Mouse (Mus musculus) kidney, adult 8-10 months (tissue): ENCODE measurements at regions not wholly inside any gene's neighbourhood (a gene's known extent, or its start where the extent isn't known, plus 50 kb on each side); places are given as distances from the start of the nearest gene placed in this dataset.

ENCODE experiments used
- DNase-seq, 2 experiments: peaks; one replicate each; pipeline ENCODE4 v3.0.0; 2022

GRCm38 (mm10) chr11:117413133-117413532 is 71.0 kb upstream of the Gm11733 start:
- no peak for DNase-seq

GRCm38 (mm10) chr11:117413942-117414705 is 70.0 kb upstream of the Gm11733 start:
- no peak for DNase-seq

GRCm38 (mm10) chr11:117414871-117415323 is 69.3 kb upstream of the Gm11733 start:
- DNase-seq, result peak; percentile 45 to 47

- no peak for DNase-seq
Measured at GRCm38 (mm10) chr11:117415466-117415865, 68.7 kb upstream of the Gm11733 start.

- DNase-seq, result peak; percentile 35
Measured at GRCm38 (mm10) chr11:117415955-117416354, 68.2 kb upstream of the Gm11733 start.

- DNase-seq, result peak; percentile 28 to 38
Measured at GRCm38 (mm10) chr11:117416984-117417670, 67.0 kb upstream of the Gm11733 start.

GRCm38 (mm10) chr11:117417959-117418574 is 66.1 kb upstream of the Gm11733 start:
- no peak for DNase-seq

GRCm38 (mm10) chr11:117418939-117419338 is 65.2 kb upstream of the Gm11733 start:
- no peak for DNase-seq

- no peak for DNase-seq
Measured at GRCm38 (mm10) chr11:117419351-117419969, 64.7 kb upstream of the Gm11733 start.

- DNase-seq, result no peak
Measured at GRCm38 (mm10) chr11:117422713-117423112, 61.5 kb upstream of the Gm11733 start.

GRCm38 (mm10) chr11:117423422-117423821 is 60.7 kb upstream of the Gm11733 start:
- no peak for DNase-seq

- DNase-seq, result no peak
Measured at GRCm38 (mm10) chr11:117425466-117425865, 58.7 kb upstream of the Gm11733 start.

- DNase-seq, result no peak
Measured at GRCm38 (mm10) chr11:117425927-117426326, 58.2 kb upstream of the Gm11733 start.

GRCm38 (mm10) chr11:117426651-117427050 is 57.5 kb upstream of the Gm11733 start:
- DNase-seq, result no peak

- DNase-seq, result no peak
Measured at GRCm38 (mm10) chr11:117427808-117428510, 56.2 kb upstream of the Gm11733 start.

- no peak for DNase-seq
Measured at GRCm38 (mm10) chr11:117429326-117429752, 54.8 kb upstream of the Gm11733 start.

- DNase-seq, result no peak
Measured at GRCm38 (mm10) chr11:117429894-117430293, 54.3 kb upstream of the Gm11733 start.

- DNase-seq, result peak in 1 of 2 experiments; percentile 19
Measured at GRCm38 (mm10) chr11:117434056-117434455, 50.1 kb upstream of the Gm11733 start.
